Mouse (Mus musculus) kidney, embryonic 14.5 days (tissue): ENCODE results near the gene Dusp10. TPM values are rescaled to one million over a fixed set of nuclear protein-coding genes. Genes with fewer than 3 reads are reported as not detected.

ENCODE experiments used
- ATAC-seq: fragments of 200-750 bp; cut with Nextera tagmentation; 2 replicates; pipeline ENCODE4 v1.8.0; 2017; ENCODE audit warnings: moderate number of reproducible peaks, mild to moderate bottlenecking, moderate TSS enrichment, moderate library complexity; ENCODE audit not compliant: low FRiP score, low TSS enrichment
- H3K27ac ChIP-seq: fragments of 300-500 bp; sonication (generic); 2 replicates; pipeline ENCODE4 v1.5.1; 2014; ENCODE audit warnings: low read depth, mild to moderate bottlenecking, low read length, moderate library complexity, mixed read lengths
- H3K27me3 ChIP-seq: fragments of 300-500 bp; sonication (generic); 2 replicates; pipeline ENCODE4 v1.6.1; 2014; ENCODE audit warnings: mild to moderate bottlenecking, low read length; ENCODE audit not compliant: control insufficient read depth, insufficient read depth
- H3K36me3 ChIP-seq: fragments of 300-500 bp; sonication (generic); 2 replicates; pipeline ENCODE4 v1.6.1; 2014; ENCODE audit warnings: low read length, mixed read lengths; ENCODE audit not compliant: control insufficient read depth, insufficient read depth
- H3K4me1 ChIP-seq: fragments of 300-500 bp; sonication (generic); 2 replicates; pipeline ENCODE4 v1.6.1; 2014; ENCODE audit warnings: low read length, mixed read lengths; ENCODE audit not compliant: control insufficient read depth, insufficient read depth
- H3K4me2 ChIP-seq: fragments of 300-500 bp; sonication (generic); replicated peaks from 2 replicates; pipeline ENCODE4 v1.6.1; 2014; ENCODE audit warnings: low read depth, mild to moderate bottlenecking, low read length
- H3K4me3 ChIP-seq: fragments of 300-500 bp; sonication (generic); 2 replicates; pipeline ENCODE4 v1.5.1; 2014; ENCODE audit warnings: mild to moderate bottlenecking, low read length
- H3K9ac ChIP-seq: fragments of 300-500 bp; sonication (generic); 2 replicates; pipeline ENCODE4 v1.6.1; 2014; ENCODE audit warnings: low read depth, mild to moderate bottlenecking, low read length, moderate library complexity
- H3K9me3 ChIP-seq: fragments of 300-500 bp; sonication (generic); 2 replicates; pipeline ENCODE4 v1.6.1; 2016; ENCODE audit warnings: low read length; ENCODE audit not compliant: control insufficient read depth
- WGBS: fragments of 180-500 bp; shearing (Covaris S2); extraction: QIAGEN DNeasy Blood & Tissue Kit; methylation state at CpG from one replicate; pipeline ENCODE4 v1.1.7; 2014; 5-methylcytosine and 5-hydroxymethylcytosine counted together
- polyA plus RNA-seq: library from polyadenylated mRNA; unstranded; fragments of >200 nt; fragmentation: Nextera tagmentation; extraction: Ambion mirVana; gene quantifications from 2 replicates; pipeline ENCODE4 v1.2.1, GENCODE M21; 2014

Dusp10 gene
- polyA plus RNA-seq, 1 experiment from 2014 or later, result 5.9 TPM

DNA sequence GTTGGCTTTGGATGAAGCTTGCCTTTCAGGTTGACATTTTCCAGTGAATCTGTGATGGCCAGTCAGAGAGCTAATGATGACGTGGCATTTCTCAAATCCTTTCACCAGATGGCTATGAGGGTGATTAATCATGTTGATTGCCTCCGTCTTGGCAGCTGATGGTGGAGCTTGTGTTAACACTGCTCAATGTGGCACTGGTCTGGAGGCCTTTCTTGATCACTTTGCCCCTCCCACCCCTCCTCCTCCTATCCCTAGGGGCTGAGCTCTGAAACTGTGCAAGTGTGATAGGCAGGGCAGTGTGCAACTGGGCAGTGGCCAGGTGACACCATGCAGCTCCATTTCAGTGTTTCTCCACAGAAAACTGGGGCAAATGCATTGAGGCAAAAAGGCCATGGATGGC lies 8.8 kb upstream of the Dusp10 start:
- no peaks in the 10 kb centered on the region for H3K27me3 ChIP-seq
- H3K27ac ChIP-seq, result no peak overlapping the region
- 14% methylated on average over 2 of the region's 2 CpGs for WGBS
- H3K4me3 ChIP-seq, result no peak overlapping the region
- H3K9ac ChIP-seq, result no peak overlapping the region
- ATAC-seq, result no peak
- no peak overlapping the region for H3K4me2 ChIP-seq
- H3K36me3 ChIP-seq, result no peaks in the 10 kb centered on the region
- H3K9me3 ChIP-seq, result no peaks in the 10 kb centered on the region
- no peaks in the 10 kb centered on the region for H3K4me1 ChIP-seq

DNA sequence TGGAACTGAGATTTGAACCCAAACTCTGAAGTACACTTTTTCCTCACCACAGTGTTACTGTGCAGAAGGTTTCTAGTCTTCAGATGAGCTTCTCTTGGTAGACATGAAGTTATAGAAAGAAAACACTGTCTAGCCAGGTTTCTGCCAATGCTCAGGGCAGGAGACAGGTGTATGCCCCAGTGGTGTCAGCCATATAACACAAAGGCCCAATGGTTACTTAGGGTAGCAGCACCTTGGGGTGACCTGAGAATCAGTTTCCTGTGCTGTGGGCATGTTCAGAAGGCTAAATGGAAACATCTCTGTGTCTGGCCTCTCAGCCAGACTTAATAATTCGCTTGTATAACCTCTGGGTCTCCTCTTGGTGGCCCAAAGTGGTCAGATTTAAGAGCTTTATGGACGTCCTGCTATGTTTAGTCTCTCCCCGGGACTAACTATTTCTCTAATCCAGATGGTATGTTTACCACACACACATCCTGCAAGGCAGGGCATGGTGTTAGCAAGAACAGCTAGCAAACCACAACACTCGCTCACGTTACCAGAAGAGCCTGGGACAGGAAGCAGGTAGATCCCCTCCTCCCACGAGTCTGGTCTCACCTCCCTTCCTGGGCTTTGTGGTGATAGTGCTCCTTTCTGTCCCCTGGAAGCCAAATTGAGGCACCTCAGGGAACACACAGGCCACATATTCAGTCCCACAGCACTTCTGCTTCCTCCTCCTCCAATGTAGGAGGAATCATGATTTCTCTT lies 7.6 kb upstream of the Dusp10 start:
- H3K9ac ChIP-seq, result no peak overlapping the region
- H3K9me3 ChIP-seq, result no peaks in the 10 kb centered on the region
- no peak overlapping the region for H3K4me2 ChIP-seq
- no peaks in the 10 kb centered on the region for H3K4me1 ChIP-seq
- 61% methylated on average over 6 of the region's 6 CpGs for WGBS
- no peaks in the 10 kb centered on the region for H3K27me3 ChIP-seq
- H3K4me3 ChIP-seq, result no peak overlapping the region
- H3K36me3 ChIP-seq, result no peaks in the 10 kb centered on the region
- ATAC-seq, result no peak
- H3K27ac ChIP-seq, result no peak overlapping the region

DNA sequence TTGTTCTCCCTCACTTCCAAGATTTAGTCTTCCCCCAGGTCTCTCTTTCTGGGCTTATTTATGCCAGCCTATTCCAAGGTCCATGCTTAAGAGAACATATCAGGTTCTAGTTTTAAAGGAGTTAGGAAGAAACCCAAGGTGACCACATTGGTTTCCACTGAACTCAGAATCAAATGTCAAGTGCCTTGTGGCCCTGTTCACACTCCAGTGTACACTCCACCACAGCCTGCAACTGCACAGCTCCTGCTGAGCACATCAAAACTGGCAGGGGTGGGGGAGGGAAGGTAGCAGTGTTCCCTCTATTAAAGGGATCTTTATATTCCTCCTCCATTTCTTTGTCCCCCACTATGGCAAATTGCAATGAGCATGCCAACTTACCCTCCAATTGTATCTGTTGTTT lies 7.0 kb upstream of the Dusp10 start:
- ATAC-seq, result no peak
- Histone ChIP-seq H3K27ac (no peak overlapping the region), H3K9ac (no peak overlapping the region), H3K27me3 (no peaks in the 10 kb centered on the region), H3K4me1 (no peaks in the 10 kb centered on the region), H3K9me3 (no peaks in the 10 kb centered on the region), H3K4me3 (no peak overlapping the region), H3K4me2 (no peak overlapping the region), H3K36me3 (no peaks in the 10 kb centered on the region)

DNA sequence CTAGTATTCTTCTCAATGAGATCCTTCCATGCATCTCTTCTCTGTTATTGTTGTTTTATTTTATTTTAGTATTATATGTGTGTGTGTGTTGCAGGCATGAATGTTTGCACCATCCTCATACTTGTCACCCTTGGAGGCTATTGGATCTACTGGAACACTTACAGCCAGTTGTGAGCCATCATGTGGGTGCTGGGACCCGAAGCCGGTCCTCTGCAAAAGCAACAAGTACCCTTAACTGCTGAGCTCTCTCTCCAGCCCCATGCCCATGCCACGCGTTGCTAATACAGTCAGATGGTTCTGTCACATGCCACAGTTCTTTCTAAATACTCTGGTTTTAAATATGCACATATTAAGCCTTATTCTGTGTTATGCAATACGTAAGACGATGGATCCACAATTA lies 1.8 kb upstream of the Dusp10 start:
- 95% methylated on average over 6 of the region's 6 CpGs for WGBS
- Histone ChIP-seq H3K27ac (no peak overlapping the region), H3K4me2 (no peak overlapping the region), H3K9me3 (no peaks in the 10 kb centered on the region), H3K9ac (no peak overlapping the region), H3K36me3 (no peaks in the 10 kb centered on the region), H3K4me3 (no peak overlapping the region), H3K4me1 (no peaks in the 10 kb centered on the region), H3K27me3 (no peaks in the 10 kb centered on the region)
- ATAC-seq, result no peak

DNA sequence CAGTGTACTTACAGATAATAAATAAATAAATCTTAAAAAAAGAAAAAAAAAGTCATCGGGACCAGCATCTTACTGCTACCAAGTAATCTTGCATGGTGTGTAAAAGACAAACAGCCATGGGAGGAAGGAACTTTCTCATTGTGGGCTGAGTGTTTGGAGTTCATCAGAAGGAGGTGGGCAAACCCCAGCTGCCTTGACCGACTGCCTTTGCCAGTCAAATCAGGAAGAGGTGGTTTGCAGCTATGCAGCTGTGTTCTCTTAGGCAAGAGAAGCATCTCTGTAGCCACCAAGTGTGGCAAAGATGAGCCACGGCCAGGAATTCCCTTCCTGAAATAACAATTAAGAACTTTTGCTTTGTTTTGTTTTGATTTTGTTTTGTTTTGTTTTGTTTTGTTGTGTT lies 989 bp downstream of the Dusp10 start:
- no peaks in the 10 kb centered on the region for H3K4me1 ChIP-seq
- ATAC-seq, result no peak
- no peak overlapping the region for H3K9ac ChIP-seq
- no peaks in the 10 kb centered on the region for H3K27me3 ChIP-seq
- no peak overlapping the region for H3K4me2 ChIP-seq
- H3K4me3 ChIP-seq, result no peak overlapping the region
- no peaks in the 10 kb centered on the region for H3K9me3 ChIP-seq
- 77% methylated on average over 3 of the region's 3 CpGs for WGBS
- no peak overlapping the region for H3K27ac ChIP-seq
- H3K36me3 ChIP-seq, result no peaks in the 10 kb centered on the region

DNA sequence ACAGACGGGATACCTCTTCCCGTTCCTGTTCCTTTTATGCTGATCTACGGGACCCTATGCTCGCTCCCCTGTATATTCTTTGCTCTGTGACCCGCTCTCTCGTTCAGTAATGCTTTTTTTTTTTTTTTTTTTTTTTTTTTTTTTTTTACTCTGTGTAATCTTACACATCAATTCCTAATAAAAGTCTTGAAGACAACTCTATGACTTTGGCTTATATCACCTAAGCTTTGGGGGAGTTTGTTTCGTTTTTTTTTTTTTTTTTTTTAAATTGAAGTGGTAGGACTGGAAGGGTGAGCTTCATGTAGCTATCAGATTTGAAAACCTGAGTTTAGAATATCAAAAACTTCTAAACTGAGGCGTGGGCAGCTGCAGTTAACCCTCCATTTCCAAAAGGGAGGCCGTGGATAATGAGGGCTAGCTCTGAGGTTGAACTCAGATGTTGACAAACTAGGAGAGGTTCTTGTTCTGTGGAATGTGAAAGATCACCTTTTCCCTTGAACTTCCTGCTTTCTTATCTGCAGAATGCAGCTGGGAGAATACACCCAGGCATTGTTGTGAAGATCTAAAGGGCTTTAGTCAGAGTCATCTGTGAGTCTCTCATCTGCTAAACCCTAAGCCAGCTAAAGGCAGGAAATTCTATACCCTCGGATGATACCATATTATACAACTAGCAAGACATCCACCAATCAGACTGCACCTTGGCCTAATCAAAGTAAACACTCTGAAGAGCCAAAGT lies 3.1 kb downstream of the Dusp10 start:
- no peak for ATAC-seq
- no peak overlapping the region for H3K4me2 ChIP-seq
- no peaks in the 10 kb centered on the region for H3K4me1 ChIP-seq
- no peaks in the 10 kb centered on the region for H3K9me3 ChIP-seq
- H3K9ac ChIP-seq, result no peak overlapping the region
- H3K27me3 ChIP-seq, result no peaks in the 10 kb centered on the region
- WGBS, result 73% methylated on average over 10 of the region's 10 CpGs
- H3K4me3 ChIP-seq, result no peak overlapping the region
- no peak overlapping the region for H3K27ac ChIP-seq
- no peaks in the 10 kb centered on the region for H3K36me3 ChIP-seq

DNA sequence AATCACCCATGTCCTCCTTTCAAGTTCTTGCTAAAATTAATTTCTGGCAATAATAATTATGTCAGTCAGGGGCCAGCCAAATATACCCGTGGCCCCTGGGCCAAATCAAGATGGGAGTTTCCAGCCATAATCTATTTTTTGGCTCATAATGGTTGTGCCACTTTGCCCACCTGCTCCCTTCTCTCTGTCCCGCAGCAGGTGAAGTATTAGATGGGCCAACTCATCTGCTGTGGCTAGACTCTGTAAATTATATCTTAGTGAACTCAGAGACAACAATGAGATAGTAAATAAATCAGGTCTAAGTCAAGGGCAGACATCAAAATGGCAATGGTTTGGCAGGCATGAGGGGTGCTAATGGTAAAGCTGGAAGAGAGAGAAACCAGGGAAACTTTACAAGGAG lies 4.5 kb downstream of the Dusp10 start:
- 79% methylated on average over 2 of the region's 2 CpGs for WGBS

DNA sequence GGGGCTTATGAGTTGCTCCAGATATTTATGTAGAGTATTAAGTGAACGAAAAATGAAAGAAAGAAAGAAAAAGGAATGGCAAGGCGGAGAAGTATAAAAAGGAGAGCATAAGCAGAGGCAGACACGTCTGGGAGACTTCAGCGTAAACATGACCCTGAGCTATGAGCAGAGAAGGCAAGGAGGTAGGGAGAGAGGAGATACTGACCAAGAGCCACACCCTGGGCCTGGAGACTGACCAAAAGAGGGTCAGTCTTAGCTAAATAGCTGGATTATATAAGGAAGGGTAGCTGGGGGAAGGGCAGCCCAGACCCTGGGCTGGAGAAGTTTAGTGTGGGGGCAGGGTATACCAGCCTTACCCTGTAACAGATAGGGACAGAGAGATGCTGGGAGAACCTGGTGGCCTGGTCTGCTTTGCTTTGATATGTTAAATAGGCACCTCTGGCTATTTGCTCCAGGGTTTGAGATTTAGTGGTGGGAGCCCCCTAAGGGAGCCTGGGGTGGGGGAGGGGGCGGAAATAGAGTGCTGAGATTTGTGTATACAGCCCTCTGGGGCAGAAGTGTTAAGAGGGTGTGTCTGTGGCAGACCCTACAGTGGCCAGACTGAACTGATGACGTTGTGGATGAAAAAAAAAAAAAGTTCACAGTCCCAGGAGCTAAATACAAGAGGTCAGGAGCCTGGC lies 6.1 kb downstream of the Dusp10 start:
- Histone ChIP-seq H3K4me3 (no peak overlapping the region), H3K9ac (no peak overlapping the region), H3K36me3 (no peaks in the 10 kb centered on the region), H3K27ac (no peak overlapping the region), H3K9me3 (no peaks in the 10 kb centered on the region), H3K4me2 (no peak overlapping the region), H3K27me3 (no peaks in the 10 kb centered on the region), H3K4me1 (no peaks in the 10 kb centered on the region)
- no peak; the same call in 1 of the 2 replicates for ATAC-seq
- WGBS, result 49% methylated on average over 6 of the region's 6 CpGs

More for the DNA sequence above, 4.5 kb downstream of the Dusp10 start:
- Histone ChIP-seq H3K27me3 (no peaks in the 10 kb centered on the region), H3K9me3 (no peaks in the 10 kb centered on the region), H3K36me3 (no peaks in the 10 kb centered on the region), H3K4me2 (no peak overlapping the region), H3K4me3 (no peak overlapping the region), H3K9ac (no peak overlapping the region), H3K27ac (no peak overlapping the region), H3K4me1 (no peaks in the 10 kb centered on the region)
- ATAC-seq, result no peak

DNA sequence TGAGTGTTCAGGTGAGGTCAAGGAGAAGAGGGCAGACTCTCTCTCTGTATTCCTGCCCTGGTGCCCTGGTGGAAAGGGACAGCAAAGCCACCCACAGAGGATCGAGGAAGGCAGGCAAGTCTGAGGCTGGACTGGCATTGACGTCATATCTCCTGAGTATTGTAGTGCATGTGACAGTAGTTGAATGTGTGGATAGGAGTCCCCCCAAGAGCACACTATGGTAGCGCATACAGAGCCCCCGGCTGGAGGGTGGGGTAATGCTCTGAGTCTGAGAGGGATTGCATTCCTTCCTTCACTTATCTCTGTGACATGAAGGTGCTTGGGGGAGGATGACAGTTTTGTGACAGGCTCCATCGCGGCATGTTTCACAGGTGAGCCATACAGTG lies 6.6 kb downstream of the Dusp10 start:
- Histone ChIP-seq H3K9ac (no peak overlapping the region), H3K27ac (no peak overlapping the region), H3K4me3 (no peak overlapping the region), H3K4me1 (no peaks in the 10 kb centered on the region), H3K9me3 (no peaks in the 10 kb centered on the region), H3K4me2 (no peak overlapping the region), H3K27me3 (no peaks in the 10 kb centered on the region), H3K36me3 (no peaks in the 10 kb centered on the region)
- 37% methylated on average over 6 of the region's 6 CpGs for WGBS
- no peak for ATAC-seq
